Mouse (Mus musculus): ENCODE measurements around the gene Gm17349.
A peak's percentile ranks its signal among the peaks of the same experiment; 100 is the strongest.
"Not testable (repeated sequence)": the region's sequence is repeated elsewhere in the genome, so short reads cannot be mapped to it uniquely, and the experiment has no call there.

The Gm17349 gene

DNA sequence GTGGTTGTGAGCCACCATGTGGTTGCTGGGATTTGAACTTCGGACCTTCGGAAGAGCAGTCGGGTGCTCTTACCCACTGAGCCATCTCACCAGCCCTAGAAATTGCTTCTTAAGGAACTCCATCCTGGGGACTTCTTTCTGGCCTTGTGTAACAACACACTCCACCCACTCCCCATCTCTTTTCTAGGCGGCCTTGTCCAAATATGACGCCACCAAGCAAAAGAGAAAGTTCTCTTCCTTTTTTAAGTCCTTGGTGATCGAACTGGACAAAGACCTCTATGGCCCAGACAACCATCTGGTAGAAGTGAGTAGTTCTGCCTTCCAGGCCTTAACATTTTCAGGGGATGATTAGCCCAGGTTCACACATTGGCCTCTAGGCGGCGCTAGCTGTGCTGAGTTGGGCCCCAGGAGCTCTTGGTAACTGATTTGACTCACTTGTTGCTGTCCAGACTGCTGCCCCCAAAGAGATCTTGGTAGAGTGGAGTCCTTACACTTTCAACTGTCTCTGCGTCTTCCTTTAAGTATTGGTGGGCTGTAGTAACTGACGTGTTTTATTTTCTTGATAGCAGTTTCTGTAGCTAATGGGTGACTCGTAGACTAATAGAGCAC lies at the start of gene Gm17349:
TSS of gene Gm17349 (minus strand) at position 51 of the 609 bp plus-strand sequence.
- peaks cover 7% of the 10 kb centered on the region for H3K36me3 ChIP-seq (ENCODE audit: control insufficient read depth, insufficient read depth, low read length, poor library complexity, severe bottlenecking)
- peak; percentile 83 for DNase-seq (ENCODE audit: low read depth, low spot score)
- H3K27me3 ChIP-seq (ENCODE audit: control insufficient read depth, insufficient read depth, low read length, poor library complexity, severe bottlenecking) = no peaks in the 10 kb centered on the region

DNA sequence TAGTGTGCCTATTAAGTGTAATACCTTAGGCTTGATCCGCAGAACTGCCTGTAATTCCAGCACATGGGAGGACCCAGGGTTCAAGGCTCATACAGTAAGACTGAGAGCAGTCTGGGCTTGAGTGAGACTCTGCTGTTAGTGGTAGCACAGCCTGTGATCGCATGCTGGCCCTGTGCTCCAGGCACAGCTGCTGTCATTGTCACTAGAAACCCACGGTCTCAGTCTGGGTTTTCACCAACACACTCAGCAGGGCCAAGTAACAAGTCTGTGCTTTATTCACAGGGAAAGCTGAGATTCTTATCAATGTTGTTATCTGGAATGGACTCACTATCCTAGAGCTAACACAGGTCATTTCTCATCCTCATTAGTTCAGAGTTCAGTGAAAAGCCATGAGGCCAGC lies 48.9 kb upstream of the Gm17349 start:
- no peaks in the 10 kb centered on the region for H3K36me3 ChIP-seq (ENCODE audit: control insufficient read depth, insufficient read depth, low read length, poor library complexity, severe bottlenecking)
- no peaks in the 10 kb centered on the region for H3K27me3 ChIP-seq (ENCODE audit: control insufficient read depth, insufficient read depth, low read length, poor library complexity, severe bottlenecking)
- no peak for DNase-seq (ENCODE audit: low read depth, low spot score)

DNA sequence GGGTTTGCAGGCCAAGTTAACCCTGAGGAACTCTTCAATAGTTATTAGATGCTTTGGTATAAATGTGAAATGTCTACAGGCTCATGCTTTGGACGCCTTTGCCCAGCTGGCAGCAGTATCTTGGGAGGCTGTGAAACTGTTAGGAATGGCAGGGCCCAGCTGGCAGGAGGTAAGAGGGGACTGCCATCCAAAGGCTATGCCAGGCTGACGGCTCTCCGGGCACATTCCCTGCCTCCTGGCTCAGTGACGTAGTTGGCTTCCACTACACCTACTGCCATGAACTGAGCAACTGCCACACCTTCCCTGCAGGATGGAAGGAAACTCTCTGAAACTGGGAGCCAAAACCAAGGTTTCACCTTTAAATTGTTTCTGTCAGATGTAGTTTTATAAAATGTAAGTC lies 34.9 kb upstream of the Gm17349 start:
- H3K27me3 ChIP-seq (ENCODE audit: control insufficient read depth, insufficient read depth, low read length, poor library complexity, severe bottlenecking) = no peaks in the 10 kb centered on the region
- DNase-seq (ENCODE audit: low read depth, low spot score) = no peak
- H3K36me3 ChIP-seq (ENCODE audit: control insufficient read depth, insufficient read depth, low read length, poor library complexity, severe bottlenecking) = peaks cover 28% of the 10 kb centered on the region

DNA sequence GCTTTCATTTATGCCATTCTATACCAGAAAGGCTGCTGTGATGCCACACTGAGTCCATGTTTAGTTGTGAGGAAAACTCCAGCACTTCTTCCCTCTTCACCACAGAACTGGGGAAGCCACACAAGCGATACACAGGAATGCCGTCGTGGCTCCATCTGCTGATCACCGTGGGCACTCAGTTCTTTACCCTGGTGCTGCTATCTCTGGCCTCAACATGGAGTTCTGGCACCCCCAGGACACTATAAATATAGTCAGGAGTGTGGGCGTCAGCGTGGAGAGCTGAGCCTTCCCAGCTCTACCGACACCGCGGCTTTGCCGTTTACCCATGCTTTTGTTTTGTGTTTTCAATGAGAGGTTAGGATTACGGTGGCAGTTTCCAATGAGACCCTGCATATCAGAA lies 31.4 kb upstream of the Gm17349 start:
- H3K27me3 ChIP-seq (ENCODE audit: control insufficient read depth, insufficient read depth, low read length, poor library complexity, severe bottlenecking) = no peaks in the 10 kb centered on the region
- no peak for DNase-seq (ENCODE audit: low read depth, low spot score)
- peaks cover 28% of the 10 kb centered on the region for H3K36me3 ChIP-seq (ENCODE audit: control insufficient read depth, insufficient read depth, low read length, poor library complexity, severe bottlenecking)

DNA sequence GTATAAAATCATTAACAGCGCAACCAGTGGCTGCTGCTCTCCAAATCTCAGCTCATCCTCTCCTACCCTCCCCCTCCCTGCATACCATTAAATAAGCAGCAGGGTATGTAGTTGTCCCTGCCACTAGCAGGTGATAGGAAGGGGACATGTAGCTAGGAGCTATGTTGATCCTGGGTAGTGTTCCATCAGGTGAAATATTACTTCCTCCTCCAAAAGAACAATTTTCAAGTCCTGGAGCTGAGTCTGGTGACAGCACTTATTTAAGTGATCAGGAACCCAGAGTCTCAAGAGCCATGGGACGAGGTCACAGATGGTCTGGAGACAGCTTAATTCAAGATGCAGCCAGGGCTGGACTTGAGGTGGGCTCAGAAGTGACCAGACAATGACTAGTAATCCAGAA lies 30.3 kb upstream of the Gm17349 start:
- H3K27me3 ChIP-seq (ENCODE audit: control insufficient read depth, insufficient read depth, low read length, poor library complexity, severe bottlenecking) = no peaks in the 10 kb centered on the region
- peaks cover 27% of the 10 kb centered on the region for H3K36me3 ChIP-seq (ENCODE audit: control insufficient read depth, insufficient read depth, low read length, poor library complexity, severe bottlenecking)
- no peak for DNase-seq (ENCODE audit: low read depth, low spot score)

DNA sequence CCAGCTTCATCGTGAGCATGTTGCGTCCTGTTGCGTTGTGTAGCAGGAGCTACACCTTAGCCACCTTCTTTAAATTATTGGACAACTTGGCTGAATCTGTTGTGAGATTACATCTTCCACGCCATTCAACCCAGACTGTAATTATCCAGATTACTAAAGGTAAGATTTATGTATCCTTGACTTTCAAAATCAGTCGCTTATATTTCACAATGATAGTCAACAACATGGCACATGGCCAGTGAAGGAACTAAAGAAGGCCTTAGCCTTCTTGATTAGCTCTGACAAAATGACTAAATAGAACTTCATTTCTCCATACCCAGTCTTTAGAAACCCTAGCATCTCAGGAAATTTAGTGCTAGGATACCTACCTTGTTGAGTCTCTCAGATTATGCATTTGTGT lies 27.9 kb upstream of the Gm17349 start:
- no peaks in the 10 kb centered on the region for H3K27me3 ChIP-seq (ENCODE audit: control insufficient read depth, insufficient read depth, low read length, poor library complexity, severe bottlenecking)
- DNase-seq (ENCODE audit: low read depth, low spot score) = no peak
- H3K36me3 ChIP-seq (ENCODE audit: control insufficient read depth, insufficient read depth, low read length, poor library complexity, severe bottlenecking) = peaks cover 15% of the 10 kb centered on the region

DNA sequence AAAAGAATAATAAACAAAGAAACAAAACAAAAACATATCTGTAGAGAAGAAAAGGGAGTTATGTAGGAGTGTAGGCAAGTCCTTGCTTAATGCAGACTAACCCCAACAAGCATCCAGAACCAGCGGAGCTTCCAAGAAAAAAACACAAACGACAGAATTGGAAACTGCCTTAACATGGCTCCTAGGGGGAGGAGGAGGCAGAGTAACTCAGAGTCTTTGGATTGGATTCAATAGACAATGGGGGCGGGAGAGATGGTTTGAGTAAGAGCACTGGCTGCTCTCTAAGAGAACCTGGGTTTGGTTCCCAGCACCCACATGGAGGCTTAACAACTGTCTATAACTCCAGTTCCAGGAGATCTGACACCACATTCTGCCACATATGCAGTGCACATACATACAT lies 26.4 kb upstream of the Gm17349 start:
- no peak for DNase-seq (ENCODE audit: low read depth, low spot score)
- Histone ChIP-seq H3K36me3 (ENCODE audit: control insufficient read depth, insufficient read depth, low read length, poor library complexity, severe bottlenecking) (peaks cover 11% of the 10 kb centered on the region), H3K27me3 (ENCODE audit: control insufficient read depth, insufficient read depth, low read length, poor library complexity, severe bottlenecking) (no peaks in the 10 kb centered on the region)

DNA sequence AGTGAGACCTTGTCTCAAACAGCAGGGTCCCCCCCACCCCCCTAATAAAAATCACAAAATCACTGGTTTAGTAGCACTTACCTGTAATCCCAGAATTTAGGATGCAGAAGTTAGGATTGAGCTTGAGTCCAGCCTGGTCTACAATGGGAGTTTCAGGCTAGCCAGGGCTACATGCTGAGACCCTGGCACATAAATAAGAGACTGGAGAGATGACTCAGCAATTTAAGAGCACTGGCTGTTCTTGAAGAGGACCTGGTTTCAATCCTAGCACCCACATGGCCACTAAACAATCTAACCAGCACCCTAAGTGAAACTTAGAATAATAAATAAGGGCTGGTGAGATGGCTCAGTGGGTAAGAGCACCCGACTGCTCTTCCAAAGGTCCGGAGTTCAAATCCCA lies 25.9 kb upstream of the Gm17349 start:
- DNase-seq (ENCODE audit: low read depth, low spot score) = no peak
- H3K36me3 ChIP-seq (ENCODE audit: control insufficient read depth, insufficient read depth, low read length, poor library complexity, severe bottlenecking) = peaks cover 9% of the 10 kb centered on the region

DNA sequence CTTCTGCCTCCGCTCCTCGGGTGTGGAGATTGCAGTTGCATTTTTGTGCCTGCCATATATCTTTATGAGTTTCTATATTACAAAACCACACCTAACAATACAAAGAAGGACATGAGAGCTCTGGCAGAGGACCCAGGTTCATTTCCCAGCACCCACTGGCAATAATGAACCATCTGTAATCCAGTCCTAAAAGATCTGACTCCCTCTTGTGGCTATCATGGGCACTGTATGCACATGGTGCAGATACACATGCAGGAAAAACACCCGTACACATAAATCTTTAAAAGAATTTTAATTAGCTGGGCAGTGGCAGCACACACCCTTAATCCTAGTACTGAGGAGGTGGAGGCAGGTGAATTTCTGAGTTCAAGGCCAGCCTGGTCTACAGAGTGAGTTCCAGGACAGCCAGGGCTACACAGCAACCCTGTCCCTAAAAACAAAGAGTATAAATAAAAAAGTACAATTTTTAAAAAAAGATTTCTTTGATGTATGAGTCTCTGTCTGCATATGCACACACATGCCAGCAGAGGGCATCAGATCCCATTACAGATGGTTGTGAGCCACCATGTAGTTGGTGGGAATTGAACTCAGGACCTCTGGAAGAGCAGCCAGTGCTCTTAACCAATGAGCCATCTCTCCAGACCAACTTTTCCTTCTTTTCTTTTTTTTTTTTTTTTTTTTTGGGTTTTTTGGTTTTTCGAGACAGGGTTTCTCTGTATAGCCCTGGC lies 23.9 kb upstream of the Gm17349 start:
- peak; percentile 31 for DNase-seq (ENCODE audit: low read depth, low spot score)
- H3K36me3 ChIP-seq (ENCODE audit: control insufficient read depth, insufficient read depth, low read length, poor library complexity, severe bottlenecking) = peaks cover 8% of the 10 kb centered on the region; the same call in 1 of the 2 replicates
- H3K27me3 ChIP-seq (ENCODE audit: control insufficient read depth, insufficient read depth, low read length, poor library complexity, severe bottlenecking) = no peaks in the 10 kb centered on the region

More for the DNA sequence above, 25.9 kb upstream of the Gm17349 start:
- no peaks in the 10 kb centered on the region for H3K27me3 ChIP-seq (ENCODE audit: control insufficient read depth, insufficient read depth, low read length, poor library complexity, severe bottlenecking)

DNA sequence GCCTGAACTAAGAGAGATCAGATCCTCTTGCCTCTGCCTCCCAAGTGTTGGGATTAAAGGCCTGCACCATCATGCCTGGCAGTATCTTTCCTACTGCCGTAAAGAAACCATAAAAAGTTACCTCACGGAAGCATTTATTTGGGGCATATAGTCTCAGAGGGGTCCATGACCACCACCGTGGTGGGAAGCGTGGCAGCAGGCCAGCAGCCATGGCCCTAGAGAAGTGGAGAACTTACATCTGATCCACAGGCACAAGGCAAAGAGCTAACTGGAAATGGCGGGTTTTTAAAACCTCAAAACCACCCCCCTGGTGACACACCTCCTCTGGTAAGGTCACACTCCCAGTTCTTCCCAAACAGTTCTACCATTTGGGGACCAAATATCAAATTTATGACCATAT lies 22.9 kb upstream of the Gm17349 start:
- DNase-seq (ENCODE audit: low read depth, low spot score) = no peak
- H3K36me3 ChIP-seq (ENCODE audit: control insufficient read depth, insufficient read depth, low read length, poor library complexity, severe bottlenecking) = peaks cover 8% of the 10 kb centered on the region; the same call in 1 of the 2 replicates
- H3K27me3 ChIP-seq (ENCODE audit: control insufficient read depth, insufficient read depth, low read length, poor library complexity, severe bottlenecking) = no peaks in the 10 kb centered on the region

DNA sequence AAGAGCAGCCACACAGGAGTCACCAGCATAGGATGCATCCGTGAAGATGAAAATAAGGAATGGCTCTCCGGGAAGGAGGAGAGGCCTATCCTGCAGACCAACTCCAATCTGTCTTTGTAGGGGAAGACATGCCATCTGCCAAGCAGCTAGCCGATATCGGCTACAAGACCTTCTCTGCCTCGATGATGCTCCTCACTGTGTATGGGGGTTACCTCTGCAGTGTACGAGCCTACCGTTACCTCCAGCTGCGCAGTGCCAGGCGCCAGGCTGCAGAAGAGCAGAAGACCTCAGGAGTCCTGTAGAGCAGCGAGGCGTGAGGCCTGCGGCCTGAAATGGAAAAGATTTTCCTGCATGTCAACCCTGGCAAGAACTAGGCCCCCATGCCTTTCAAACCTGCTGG lies 22.2 kb upstream of the Gm17349 start:
- Histone ChIP-seq H3K36me3 (ENCODE audit: control insufficient read depth, insufficient read depth, low read length, poor library complexity, severe bottlenecking) (peaks cover 8% of the 10 kb centered on the region; the same call in 1 of the 2 replicates), H3K27me3 (ENCODE audit: control insufficient read depth, insufficient read depth, low read length, poor library complexity, severe bottlenecking) (no peaks in the 10 kb centered on the region)
- DNase-seq (ENCODE audit: low read depth, low spot score) = no peak

DNA sequence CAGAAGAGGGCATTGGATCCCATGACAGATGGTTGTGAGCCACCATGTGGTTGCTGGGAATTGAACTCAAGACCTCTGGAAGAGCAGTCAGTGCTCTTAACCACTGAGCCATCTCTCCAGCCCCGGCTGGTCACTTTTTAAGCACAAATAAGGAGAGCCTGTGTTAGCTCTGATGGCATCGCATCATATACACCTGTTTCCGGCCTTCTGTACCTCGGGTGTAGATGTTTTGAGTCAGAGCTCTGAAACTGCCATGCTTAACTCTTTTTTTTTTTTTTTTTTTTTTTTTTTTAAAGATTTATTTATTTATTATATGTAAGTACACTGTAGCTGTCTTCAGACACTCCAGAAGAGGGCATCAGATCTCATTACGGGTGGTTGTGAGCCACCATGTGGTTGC lies 21.7 kb upstream of the Gm17349 start:
- H3K36me3 ChIP-seq (ENCODE audit: control insufficient read depth, insufficient read depth, low read length, poor library complexity, severe bottlenecking); H3K27me3 ChIP-seq (ENCODE audit: control insufficient read depth, insufficient read depth, low read length, poor library complexity, severe bottlenecking); DNase-seq (ENCODE audit: low read depth, low spot score): not testable (repeated sequence)

DNA sequence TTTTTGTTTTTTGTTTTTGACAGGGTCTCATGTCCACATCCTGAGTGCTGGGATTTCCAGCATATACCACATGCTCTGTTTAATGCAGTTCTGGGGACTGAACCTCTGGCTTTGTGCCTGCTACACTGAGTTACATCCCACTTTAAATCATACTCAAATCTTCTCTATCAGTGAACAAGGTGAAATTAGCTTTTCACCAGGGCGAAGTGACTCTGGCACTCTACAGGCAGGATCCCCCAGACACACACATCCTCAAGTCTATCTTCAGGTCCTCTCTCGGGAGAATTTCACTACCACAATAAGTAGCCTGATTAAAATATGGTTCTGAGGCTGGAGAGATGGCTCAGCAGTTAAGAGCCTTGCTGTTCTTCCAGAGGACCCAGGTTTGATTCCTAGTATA lies 21.3 kb upstream of the Gm17349 start:
- H3K36me3 ChIP-seq (ENCODE audit: control insufficient read depth, insufficient read depth, low read length, poor library complexity, severe bottlenecking) = peaks cover 8% of the 10 kb centered on the region; the same call in 1 of the 2 replicates
- DNase-seq (ENCODE audit: low read depth, low spot score) = no peak
- no peaks in the 10 kb centered on the region for H3K27me3 ChIP-seq (ENCODE audit: control insufficient read depth, insufficient read depth, low read length, poor library complexity, severe bottlenecking)

DNA sequence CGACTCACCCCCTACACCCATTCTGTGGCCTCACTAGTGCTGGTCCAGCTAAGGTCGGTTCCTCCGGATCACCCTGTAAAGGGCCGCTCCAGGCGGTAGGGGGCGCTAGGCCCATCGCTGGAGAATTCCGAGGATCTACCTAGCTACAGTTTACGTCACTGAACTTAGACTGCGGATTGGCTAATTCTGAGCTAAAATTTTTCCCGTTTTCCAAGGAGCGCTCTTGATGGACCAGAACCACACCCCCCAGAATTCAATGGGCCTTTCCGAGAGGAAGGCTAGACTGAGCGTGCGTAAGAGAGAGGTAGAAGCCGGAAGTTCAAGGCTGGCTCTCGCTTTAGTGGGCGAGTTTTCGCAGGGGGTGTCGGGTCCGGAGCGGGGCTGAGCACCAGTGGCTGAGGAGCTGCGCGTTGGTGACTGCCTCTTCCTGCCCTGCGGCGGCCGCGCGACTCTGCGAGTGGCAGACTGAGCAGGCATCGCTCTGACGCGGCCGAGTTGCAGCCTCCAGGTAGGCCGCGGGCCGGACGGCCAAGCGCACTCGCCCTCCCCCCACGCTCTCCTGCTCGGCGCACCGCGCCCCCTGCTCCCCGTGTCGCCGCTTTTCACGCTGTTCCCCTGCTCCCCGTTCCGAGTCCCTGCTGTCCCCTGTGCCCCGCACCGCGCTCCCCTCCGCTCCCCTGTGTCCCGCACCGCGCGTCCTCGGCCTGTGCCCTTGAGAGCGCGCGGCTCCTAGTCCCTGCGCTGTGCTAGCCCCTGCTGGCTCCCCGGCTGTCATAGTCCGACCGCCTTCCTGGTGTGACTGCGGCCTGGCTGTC lies 20.3 kb upstream of the Gm17349 start, which contains the start of gene Cox14:
TSS of gene Cox14 (plus strand) at position 278 of the 815 bp plus-strand sequence.
- DNase-seq (ENCODE audit: low read depth, low spot score) = peak; percentile 97
- no peaks in the 10 kb centered on the region for H3K27me3 ChIP-seq (ENCODE audit: control insufficient read depth, insufficient read depth, low read length, poor library complexity, severe bottlenecking)
- H3K36me3 ChIP-seq (ENCODE audit: control insufficient read depth, insufficient read depth, low read length, poor library complexity, severe bottlenecking) = peaks cover 8% of the 10 kb centered on the region; the same call in 1 of the 2 replicates

Measured in splenic B cell, adult 2 months (primary cell).